Mouse (Mus musculus) G1E (cell line): Measurements from ENCODE around the gene Plxna2.

Source experiments
- CTCF ChIP-seq: IDR thresholded peaks from 2 replicates; pipeline ENCODE4 v1.5.1; 2012; ENCODE audit warnings: low read depth, low read length, inconsistent platforms, mixed read lengths
- GATA1 ChIP-seq: IDR thresholded peaks from 2 replicates; pipeline ENCODE4 v1.6.1; 2012; ENCODE audit warnings: borderline replicate concordance, low read length, inconsistent platforms, mixed read lengths
- GATA2 ChIP-seq: IDR thresholded peaks from 2 replicates; pipeline ENCODE4 v1.6.1; 2012; ENCODE audit warnings: low read depth, low read length, inconsistent platforms, borderline replicate concordance
- POLR2AphosphoS5 ChIP-seq: IDR thresholded peaks from 2 replicates; pipeline ENCODE4 v1.6.1; 2012; ENCODE audit warnings: low read depth, low read length, inconsistent platforms; ENCODE audit not compliant: insufficient replicate concordance
- TAL1 ChIP-seq: conservative IDR thresholded peaks from 2 replicates; pipeline ENCODE4 v1.6.1; 2012; ENCODE audit warnings: low read depth, low read length, inconsistent platforms, mixed read lengths

DNA sequence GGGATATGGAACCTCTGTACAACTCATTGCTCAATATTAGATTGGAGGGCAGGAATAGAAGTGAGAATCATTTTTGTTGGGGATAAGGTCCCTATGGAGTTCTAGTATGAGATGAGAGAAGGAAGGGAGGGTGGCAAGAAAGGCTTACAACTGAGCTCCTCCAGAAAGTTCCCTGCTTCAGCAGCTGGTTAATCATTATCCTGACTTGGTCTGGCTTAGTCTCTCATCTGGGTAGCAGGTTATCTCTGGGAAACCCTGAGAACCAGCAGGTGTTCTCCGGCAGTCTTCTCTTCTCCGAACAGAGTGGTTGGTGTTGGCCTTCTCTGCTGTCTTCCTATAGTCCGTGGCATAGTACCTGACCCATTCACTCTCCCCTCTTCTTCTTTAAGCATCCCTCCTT is 5.6 kb downstream of the Plxna2 start:
- TF ChIP-seq POLR2AphosphoS5 (no peak), CTCF (no peak), TAL1 (no peak), GATA1 (no peak), GATA2 (no peak)
